Mouse (Mus musculus) heart, adult 2 months (tissue): Measurements from ENCODE around the gene Mecr.

Experiments
- CTCF ChIP-seq: fragments of 200-600 bp; IDR thresholded peaks from 2 replicates; pipeline ENCODE4 v1.8.1; 2022; ENCODE audit warnings: antibody characterized with exemption, mild to moderate bottlenecking, moderate library complexity
- POLR2A ChIP-seq: fragments of 200-500 bp; IDR thresholded peaks from 2 replicates; pipeline ENCODE4 v1.6.1; 2011; ENCODE audit warnings: mild to moderate bottlenecking, low read depth, low read length, control low read depth; ENCODE audit not compliant: insufficient read depth

DNA sequence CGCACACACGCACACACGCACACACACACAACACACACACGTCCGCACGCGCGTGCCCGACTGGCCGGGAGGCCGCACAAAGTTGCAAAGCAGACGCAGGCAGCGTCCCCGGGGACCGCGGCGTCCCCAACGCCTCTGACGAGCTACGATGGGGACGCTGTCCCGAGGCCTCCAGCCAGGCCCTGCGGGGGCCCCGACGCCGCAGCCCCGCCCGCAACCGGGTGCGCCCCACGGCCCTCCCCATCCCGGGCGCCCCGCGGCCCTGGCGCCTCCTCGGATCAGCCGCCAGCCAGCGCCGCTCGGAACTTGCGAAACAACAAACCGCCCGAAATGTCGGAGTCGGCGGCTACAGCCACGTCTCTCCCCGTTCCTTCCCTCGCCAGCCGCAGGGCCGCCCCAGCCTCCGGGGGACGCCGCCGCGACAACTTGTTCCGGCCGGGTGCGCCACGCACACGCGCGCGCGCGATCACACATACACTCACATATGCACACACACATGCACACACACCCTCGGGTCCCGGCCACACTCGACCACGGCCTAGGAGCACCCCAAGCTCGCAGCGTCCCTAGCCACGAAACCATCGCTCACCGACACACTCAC lies 6.3 kb upstream of the Mecr start:
- TF ChIP-seq CTCF (no peak), POLR2A (no peak)
